Mouse (Mus musculus) common myeloid progenitor, adult 5-6 weeks (primary cell): ENCODE measurements around the gene Ttc28. TPM values are rescaled to one million over a fixed set of nuclear protein-coding genes. Genes with fewer than 3 reads are reported as not detected.
"Not testable (repeated sequence)": the region's sequence is repeated elsewhere in the genome, so short reads cannot be mapped to it uniquely, and the experiment has no call there.

Source experiments
- ATAC-seq: replicated peaks from 2 replicates; pipeline ENCODE4 v1.8.0; 2016; ENCODE audit warnings: low read depth, mild to moderate bottlenecking, moderate TSS enrichment, inconsistent platforms; ENCODE audit not compliant: poor library complexity, severe bottlenecking
- total RNA-seq: library from RNA; stranded (forward); fragments of 200-1000, 187-1606 nt; gene quantifications from 2 replicates; pipeline ENCODE4 v1.2.3, GENCODE M21; 2017

Ttc28 gene
- total RNA-seq, 1 experiment from 2014 or later = 2.9 TPM

GRCm38 (mm10) chr5:111252147-111252546 lies 372.5 kb downstream of the Ttc28 start:
- no peak for ATAC-seq

GRCm38 (mm10) chr5:111254362-111254761 lies 374.8 kb downstream of the Ttc28 start:
- peak; percentile 74 for ATAC-seq

- ATAC-seq = peak; percentile 19; the same call in 1 of the 2 replicates
Observed at GRCm38 (mm10) chr5:111254781-111255180, 375.2 kb downstream of the Ttc28 start.

- no peak for ATAC-seq
Observed at GRCm38 (mm10) chr5:111256181-111256580, 376.6 kb downstream of the Ttc28 start.

GRCm38 (mm10) chr5:111257127-111257526 lies 377.5 kb downstream of the Ttc28 start:
- peak; percentile 49; the same call in 1 of the 2 replicates for ATAC-seq

- ATAC-seq = not testable (repeated sequence)
Observed at GRCm38 (mm10) chr5:111261162-111261561, 381.6 kb downstream of the Ttc28 start.

- ATAC-seq = peak; percentile 48
Observed at GRCm38 (mm10) chr5:111261733-111262573, 382.4 kb downstream of the Ttc28 start.

- peak; percentile 46 for ATAC-seq
Observed at GRCm38 (mm10) chr5:111262574-111263239, 383.1 kb downstream of the Ttc28 start.

GRCm38 (mm10) chr5:111263370-111263769 lies 383.8 kb downstream of the Ttc28 start:
- ATAC-seq = no peak

- ATAC-seq = no peak
Observed at GRCm38 (mm10) chr5:111264488-111264887, 384.9 kb downstream of the Ttc28 start.

GRCm38 (mm10) chr5:111266658-111267057 lies 387.1 kb downstream of the Ttc28 start:
- ATAC-seq = no peak; the same call in 1 of the 2 replicates

GRCm38 (mm10) chr5:111267100-111267499 lies 387.5 kb downstream of the Ttc28 start:
- ATAC-seq = peak; percentile 64

- ATAC-seq = no peak
Observed at GRCm38 (mm10) chr5:111268852-111269251, 389.2 kb downstream of the Ttc28 start.

- peak; percentile 72 for ATAC-seq
Observed at GRCm38 (mm10) chr5:111269613-111270205, 390.1 kb downstream of the Ttc28 start.

GRCm38 (mm10) chr5:111270246-111271002 lies 390.8 kb downstream of the Ttc28 start:
- ATAC-seq = no peak

GRCm38 (mm10) chr5:111273589-111273988 lies 394.0 kb downstream of the Ttc28 start:
- ATAC-seq = peak; percentile 61

GRCm38 (mm10) chr5:111274948-111275347 lies 395.3 kb downstream of the Ttc28 start:
- ATAC-seq = peak; percentile 76

- ATAC-seq = no peak
Observed at GRCm38 (mm10) chr5:111284420-111285175, 405.0 kb downstream of the Ttc28 start.

GRCm38 (mm10) chr5:111287571-111287970 lies 408.0 kb downstream of the Ttc28 start:
- no peak for ATAC-seq
